Mouse (Mus musculus): ENCODE measurements at regions not wholly inside any gene's neighbourhood (a gene's known extent, or its start where the extent isn't known, plus 50 kb on each side); places are given as distances from the start of the nearest gene placed in this dataset.
A peak's percentile ranks its signal among the peaks of the same experiment; 100 is the strongest.

GRCm38 (mm10) chr11:26971161-26971560, 377.4 kb upstream of the Vrk2 start:
- H3K27me3 ChIP-seq (replicated peaks) = no peaks in the 10 kb centered on the region
- no peak overlapping the region for H3K27ac ChIP-seq
- H3K4me3 ChIP-seq = no peak overlapping the region
- 63% methylated on average over 2 of the region's 2 CpGs for WGBS
- H3K9me3 ChIP-seq = no peaks in the 10 kb centered on the region
- no peak overlapping the region for H3K4me2 ChIP-seq
- H3K36me3 ChIP-seq (replicated peaks) = no peaks in the 10 kb centered on the region
- ATAC-seq (replicated peaks) = no peak
- no peak overlapping the region for H3K9ac ChIP-seq
- H3K4me1 ChIP-seq = no peaks in the 10 kb centered on the region

DNA sequence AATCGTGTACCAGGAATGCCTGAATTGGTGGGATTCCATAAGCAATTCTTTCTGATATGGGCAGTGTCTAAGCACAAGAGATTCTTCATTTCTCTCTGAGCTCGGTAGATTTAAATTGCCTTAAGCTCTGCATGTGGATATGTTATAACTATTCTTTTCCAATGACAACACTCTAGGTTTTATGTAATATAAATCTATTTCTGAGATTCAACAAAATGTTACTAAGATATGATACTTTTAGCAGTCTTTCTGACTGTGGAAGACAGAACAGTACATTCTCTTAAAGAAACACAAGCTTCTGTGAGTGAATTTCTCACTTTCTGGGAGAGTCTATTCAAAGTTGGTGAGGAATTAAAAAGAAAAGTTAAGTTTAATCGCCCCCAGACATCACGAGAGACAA, 373.6 kb upstream of the Vrk2 start:
- H3K9ac ChIP-seq = no peak overlapping the region
- H3K4me3 ChIP-seq = no peak overlapping the region
- no peak overlapping the region for H3K4me2 ChIP-seq
- H3K27me3 ChIP-seq (replicated peaks) = no peaks in the 10 kb centered on the region
- no peak overlapping the region for H3K27ac ChIP-seq
- no peaks in the 10 kb centered on the region for H3K9me3 ChIP-seq
- H3K4me1 ChIP-seq = 0 out of 2 replicates have a peak, but pooled peaks cover 6% of the 10 kb centered on the region
- 73% methylated on average over 4 of the region's 4 CpGs for WGBS
- no peak for ATAC-seq (replicated peaks)
- no peaks in the 10 kb centered on the region for H3K36me3 ChIP-seq (replicated peaks)

DNA sequence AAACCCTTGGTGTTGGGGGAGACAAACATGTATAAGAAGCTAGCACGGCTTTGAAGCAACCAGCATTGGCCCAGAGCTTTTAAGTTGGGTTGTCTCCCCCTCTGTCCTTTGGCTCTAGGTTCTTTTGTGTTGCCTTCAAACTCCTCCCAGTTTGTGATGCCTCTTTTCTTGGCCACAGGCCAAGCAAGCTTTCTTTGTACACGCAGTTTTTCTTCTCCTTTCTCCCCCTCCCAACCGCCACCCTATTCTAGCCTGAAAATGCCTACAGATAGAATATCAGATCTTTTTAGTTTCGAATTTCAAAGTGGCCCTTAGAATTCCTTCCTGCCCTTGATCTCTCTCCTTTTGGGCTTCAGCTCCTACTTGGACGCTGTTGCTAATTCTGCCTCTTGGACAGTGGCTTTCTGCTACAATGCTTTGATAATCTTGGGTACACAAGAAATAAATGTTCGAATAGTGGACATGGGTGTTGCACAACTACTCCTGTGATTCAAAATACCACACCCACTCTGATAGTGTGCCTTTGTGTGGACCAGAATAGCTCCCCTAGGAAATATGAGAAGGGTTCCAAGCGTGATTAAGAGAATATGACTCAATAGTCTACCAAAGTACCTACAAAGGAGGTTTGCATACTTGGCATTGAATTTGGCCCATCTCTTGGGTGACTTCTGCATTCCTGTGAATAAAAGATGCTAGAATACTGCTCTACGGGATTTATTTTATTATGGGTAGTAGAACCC, 369.3 kb upstream of the Vrk2 start:
- no peak; the same call in 1 of the 2 replicates for ATAC-seq (replicated peaks)
- Histone ChIP-seq H3K27ac (no peak overlapping the region), H3K4me1 (peaks cover 17% of the 10 kb centered on the region), H3K4me3 (no peak overlapping the region), H3K4me2 (no peak overlapping the region), H3K9me3 (no peaks in the 10 kb centered on the region), H3K9ac (no peak overlapping the region), H3K36me3 (replicated peaks) (no peaks in the 10 kb centered on the region), H3K27me3 (replicated peaks) (no peaks in the 10 kb centered on the region)
- 44% methylated on average over 8 of the region's 8 CpGs for WGBS

- no peaks in the 10 kb centered on the region for H3K27me3 ChIP-seq (replicated peaks)
- ATAC-seq (replicated peaks) = peak; percentile 41
- no peak overlapping the region for H3K27ac ChIP-seq
- no peak overlapping the region for H3K9ac ChIP-seq
- no peak overlapping the region for H3K4me2 ChIP-seq
- 47% methylated on average over 18 of the region's 18 CpGs for WGBS
- no peak overlapping the region for H3K4me3 ChIP-seq
- H3K4me1 ChIP-seq = peaks cover 17% of the 10 kb centered on the region
- no peaks in the 10 kb centered on the region for H3K9me3 ChIP-seq
- H3K36me3 ChIP-seq (replicated peaks) = no peaks in the 10 kb centered on the region
Measured at GRCm38 (mm10) chr11:26962040-26962927, 368.5 kb upstream of the Vrk2 start.

DNA sequence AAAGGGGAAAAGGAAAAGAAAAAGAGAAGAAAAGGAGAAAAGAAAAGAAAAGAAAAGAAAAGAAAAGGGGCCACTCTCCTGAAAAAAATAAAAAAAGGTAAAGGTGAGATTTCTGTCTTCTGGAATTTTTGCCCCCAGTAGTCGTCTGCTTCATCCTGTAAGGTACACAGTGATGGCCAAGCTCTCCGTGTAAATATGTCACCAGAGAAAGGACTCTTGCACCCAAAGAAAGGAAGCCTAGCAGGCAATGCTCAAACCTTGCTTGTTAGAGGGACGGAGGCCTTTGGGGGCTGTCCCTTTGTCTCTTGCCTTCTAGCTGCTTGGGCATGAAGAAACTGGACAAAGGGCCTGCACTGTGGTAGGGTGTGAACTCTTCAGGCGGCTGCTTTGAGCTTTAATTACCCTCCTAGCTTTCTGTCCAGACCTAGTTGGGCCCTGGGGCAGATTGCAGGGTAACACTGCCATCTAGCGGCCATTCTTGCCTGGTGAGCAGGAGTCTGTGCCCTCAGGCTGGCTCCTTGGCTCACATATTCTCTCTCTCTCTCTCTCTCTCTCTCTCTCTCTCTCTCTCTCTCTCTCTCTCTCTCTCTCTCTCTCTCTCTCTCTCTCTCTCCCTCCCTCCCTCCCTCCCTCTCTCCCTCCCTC, 367.7 kb upstream of the Vrk2 start:
- 2% methylated on average over 5 of the region's 5 CpGs for WGBS
- Histone ChIP-seq H3K4me3 (no peak overlapping the region), H3K36me3 (replicated peaks) (no peaks in the 10 kb centered on the region), H3K4me1 (peaks cover 17% of the 10 kb centered on the region), H3K9ac (no peak overlapping the region; the same call in 1 of the 2 replicates), H3K27me3 (replicated peaks) (no peaks in the 10 kb centered on the region), H3K4me2 (peak overlapping the region; percentile 39; the same call in 1 of the 2 replicates), H3K9me3 (no peaks in the 10 kb centered on the region), H3K27ac (peak overlapping the region; percentile 55; the same call in 1 of the 2 replicates)
- peak; percentile 98 for ATAC-seq (replicated peaks)

- H3K9ac ChIP-seq = no peak overlapping the region
- no peak for ATAC-seq (replicated peaks)
- no peaks in the 10 kb centered on the region for H3K9me3 ChIP-seq
- no peaks in the 10 kb centered on the region for H3K27me3 ChIP-seq (replicated peaks)
- no peaks in the 10 kb centered on the region for H3K36me3 ChIP-seq (replicated peaks)
- H3K27ac ChIP-seq = no peak overlapping the region
- H3K4me1 ChIP-seq = peaks cover 3% of the 10 kb centered on the region
- 74% methylated on average over 3 of the region's 3 CpGs for WGBS
- H3K4me2 ChIP-seq = no peak overlapping the region
- no peak overlapping the region for H3K4me3 ChIP-seq
Measured at GRCm38 (mm10) chr11:26956153-26956552, 362.4 kb upstream of the Vrk2 start.

DNA sequence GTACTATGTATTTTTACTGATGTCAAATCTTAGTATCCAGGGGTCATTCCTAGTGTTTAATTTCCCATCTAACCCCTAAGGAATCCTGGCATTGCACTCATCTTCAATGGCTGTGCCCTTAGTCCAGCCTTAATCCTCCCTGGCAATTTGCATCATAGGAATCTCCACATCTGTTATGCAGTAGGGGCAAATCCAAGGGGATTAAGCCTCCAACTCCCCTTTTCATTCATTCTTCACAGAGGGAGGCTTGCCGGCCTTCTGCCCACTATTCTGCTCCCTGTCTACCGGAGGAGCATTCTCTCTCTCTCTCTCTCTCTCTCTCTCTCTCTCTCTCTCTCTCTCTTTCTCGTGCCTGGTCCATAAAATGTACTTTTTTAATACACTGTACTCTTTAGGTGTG, 338.0 kb upstream of the Vrk2 start:
- ATAC-seq (replicated peaks) = no peak; the same call in 1 of the 2 replicates
- WGBS = 5% methylated on average over 3 of the region's 3 CpGs
- Histone ChIP-seq H3K9me3 (no peaks in the 10 kb centered on the region), H3K4me1 (no peaks in the 10 kb centered on the region), H3K4me3 (no peak overlapping the region), H3K36me3 (replicated peaks) (no peaks in the 10 kb centered on the region), H3K9ac (no peak overlapping the region), H3K4me2 (no peak overlapping the region), H3K27me3 (replicated peaks) (no peaks in the 10 kb centered on the region), H3K27ac (no peak overlapping the region)

GRCm38 (mm10) chr11:26907099-26907498, 313.3 kb upstream of the Vrk2 start:
- no peaks in the 10 kb centered on the region for H3K9me3 ChIP-seq
- H3K4me3 ChIP-seq = no peak overlapping the region
- 75% methylated on average over 3 of the region's 3 CpGs for WGBS
- H3K9ac ChIP-seq = no peak overlapping the region
- ATAC-seq (replicated peaks) = no peak
- no peaks in the 10 kb centered on the region for H3K27me3 ChIP-seq (replicated peaks)
- no peaks in the 10 kb centered on the region for H3K4me1 ChIP-seq
- H3K4me2 ChIP-seq = no peak overlapping the region
- H3K27ac ChIP-seq = no peak overlapping the region
- no peaks in the 10 kb centered on the region for H3K36me3 ChIP-seq (replicated peaks)

- no peaks in the 10 kb centered on the region for H3K27me3 ChIP-seq (replicated peaks)
- no peak overlapping the region for H3K27ac ChIP-seq
- H3K9ac ChIP-seq = no peak overlapping the region
- ATAC-seq (replicated peaks) = no peak
- H3K4me1 ChIP-seq = no peaks in the 10 kb centered on the region
- WGBS = 39% methylated on average over 6 of the region's 6 CpGs
- H3K4me3 ChIP-seq = no peak overlapping the region
- H3K9me3 ChIP-seq = no peaks in the 10 kb centered on the region
- no peaks in the 10 kb centered on the region for H3K36me3 ChIP-seq (replicated peaks)
- no peak overlapping the region for H3K4me2 ChIP-seq
Measured at GRCm38 (mm10) chr11:26881635-26882034, 287.8 kb upstream of the Vrk2 start.
